Comparison of ENCODE assay signal across 11 mouse cellular contexts in genomic region chr12:26072180-26072579, GRCm38 (mm10).
"Had no signal": no experiment of that assay in that cellular context is flagged by ENCODE, and none has a peak within 500 bp of the region (broad histone marks: within the 10 kb centered on the region; RNA-seq: fewer than 3 reads in every experiment).

No protein-coding gene starts in this region.

- H3K4me2 ChIP-seq: kidney, embryonic 15.5 days; liver, embryonic 13.5 days; lung, embryonic 15.5 days; midbrain, embryonic 11.5 days; midbrain, embryonic 15.5 days; neural tube, embryonic 13.5 days; stomach, embryonic 15.5 days had no signal

- H3K9me3 ChIP-seq: kidney, embryonic 15.5 days; limb, embryonic 12.5 days; liver, embryonic 13.5 days; lung, embryonic 15.5 days; megakaryocyte, embryonic 14.5 days; midbrain, embryonic 15.5 days; neural tube, embryonic 13.5 days; stomach, embryonic 15.5 days had no signal

- H3K27me3 ChIP-seq: kidney, embryonic 15.5 days; liver, embryonic 13.5 days; lung, embryonic 15.5 days; midbrain, embryonic 15.5 days; stomach, embryonic 15.5 days had no signal

- H3K4me3 ChIP-seq: kidney, embryonic 15.5 days; limb, embryonic 12.5 days; liver, embryonic 13.5 days; lung, embryonic 15.5 days; megakaryocyte, embryonic 14.5 days; midbrain, embryonic 15.5 days; neural tube, embryonic 13.5 days; stomach, embryonic 15.5 days had no signal

- H3K4me1 ChIP-seq: liver, embryonic 13.5 days had no signal

- H3K36me3 ChIP-seq: kidney, embryonic 15.5 days; limb, embryonic 12.5 days; liver, embryonic 13.5 days; lung, embryonic 15.5 days; midbrain, embryonic 15.5 days; neural tube, embryonic 13.5 days; stomach, embryonic 15.5 days had no signal

- H3K27ac ChIP-seq: kidney, embryonic 15.5 days; limb, embryonic 12.5 days; liver, embryonic 13.5 days; lung, embryonic 15.5 days; macrophage; midbrain, embryonic 15.5 days; neural tube, embryonic 13.5 days; stomach, embryonic 15.5 days had no signal

- DNase-seq: liver, embryonic 13.5 days had no signal

- H3K9ac ChIP-seq: kidney, embryonic 15.5 days; liver, embryonic 13.5 days; liver, postnatal 0 days; lung, embryonic 15.5 days; midbrain, embryonic 15.5 days; neural tube, embryonic 13.5 days; stomach, embryonic 15.5 days had no signal

- ATAC-seq: liver, postnatal 0 days had no signal
